Mouse (Mus musculus) embryonic facial prominence, embryonic 11.5 days (tissue): Measurements from ENCODE around the gene Ski. TPM values are rescaled to one million over a fixed set of nuclear protein-coding genes. Genes with fewer than 3 reads are reported as not detected.

Source experiments
- ATAC-seq: fragments of 200-750 bp; cut with Nextera tagmentation; replicated peaks from 2 replicates; pipeline ENCODE4 v1.8.0; 2017; ENCODE audit warnings: low read depth; ENCODE audit not compliant: insufficient number of reproducible peaks, low FRiP score, low TSS enrichment
- DNase-seq: peaks from one replicate; pipeline ENCODE4 v3.0.0-alpha.2; 2015; ENCODE audit warnings: low spot score
- H3K27ac ChIP-seq: fragments of 300-500 bp; sonication (generic); replicated peaks from 2 replicates; pipeline ENCODE4 v1.5.1; 2014; ENCODE audit warnings: mild to moderate bottlenecking, low read depth, low read length, control low read depth
- H3K27me3 ChIP-seq: fragments of 300-500 bp; sonication (generic); 2 replicates; pipeline ENCODE4 v1.6.1; 2014; ENCODE audit warnings: mild to moderate bottlenecking, low read length, moderate library complexity, mixed read lengths; ENCODE audit not compliant: control insufficient read depth, insufficient read depth
- H3K36me3 ChIP-seq: fragments of 300-500 bp; sonication (generic); replicated peaks from 2 replicates; pipeline ENCODE4 v1.6.1; 2014; ENCODE audit warnings: low read depth, mild to moderate bottlenecking, low read length, moderate library complexity, mixed read lengths; ENCODE audit not compliant: control insufficient read depth, insufficient read depth
- H3K4me1 ChIP-seq: fragments of 300-500 bp; sonication (generic); 2 replicates; pipeline ENCODE4 v1.6.1; 2014; ENCODE audit warnings: low read length, mixed read lengths; ENCODE audit not compliant: control insufficient read depth, insufficient read depth
- H3K4me2 ChIP-seq: fragments of 300-500 bp; sonication (generic); 2 replicates; pipeline ENCODE4 v1.6.1; 2014; ENCODE audit warnings: low read depth, mild to moderate bottlenecking, control low read depth, low read length, moderate library complexity
- H3K4me3 ChIP-seq: fragments of 300-500 bp; sonication (generic); 2 replicates; pipeline ENCODE4 v1.5.1; 2014; ENCODE audit warnings: low read depth, low read length, control low read depth
- H3K9ac ChIP-seq: fragments of 300-500 bp; sonication (generic); replicated peaks from 2 replicates; pipeline ENCODE4 v1.6.1; 2014; ENCODE audit warnings: mild to moderate bottlenecking, control low read depth, low read length
- H3K9me3 ChIP-seq: fragments of 300-500 bp; sonication (generic); replicated peaks from 2 replicates; pipeline ENCODE4 v1.6.1; 2016; ENCODE audit warnings: mild to moderate bottlenecking, low read length, inconsistent platforms, mixed read lengths; ENCODE audit not compliant: control insufficient read depth
- WGBS: fragments of 180-500 bp; shearing (Covaris S2); extraction: QIAGEN DNeasy Blood & Tissue Kit; methylation state at CpG from one replicate; pipeline ENCODE4 v1.1.7; 2014; 5-methylcytosine and 5-hydroxymethylcytosine counted together
- polyA plus RNA-seq: library from polyadenylated mRNA; unstranded; fragments of >200 nt; fragmentation: Nextera tagmentation; extraction: Ambion mirVana; gene quantifications from 2 replicates; pipeline ENCODE4 v1.2.1, GENCODE M21; 2014

Ski gene
- polyA plus RNA-seq, 1 experiment from 2014 or later: 15.4 TPM

DNA sequence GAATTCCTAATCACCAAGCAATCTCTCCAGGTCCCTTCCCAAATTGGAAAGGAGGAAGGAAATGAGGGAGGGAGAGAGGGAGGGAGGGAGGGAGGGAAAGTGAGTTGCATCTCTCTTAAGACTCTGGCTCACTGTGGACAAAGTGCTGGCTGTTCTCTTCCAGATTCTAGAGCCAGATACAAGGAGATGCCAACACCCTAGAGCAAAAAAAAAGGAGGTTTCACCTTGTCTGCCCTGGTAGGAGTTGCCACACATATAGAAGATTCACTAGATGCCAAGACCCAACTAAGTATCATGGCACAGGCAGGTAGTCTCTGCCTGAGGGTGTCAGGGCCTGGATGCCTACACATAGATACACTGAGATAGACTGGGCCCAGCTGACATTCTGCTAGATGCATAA is 56.5 kb downstream of the Ski start:
- Histone ChIP-seq H3K9ac (no peak overlapping the region), H3K4me1 (peaks cover 6% of the 10 kb centered on the region; the same call in 1 of the 2 replicates), H3K4me2 (no peak overlapping the region), H3K27ac (no peak overlapping the region), H3K27me3 (no peaks in the 10 kb centered on the region), H3K36me3 (no peaks in the 10 kb centered on the region), H3K4me3 (no peak overlapping the region), H3K9me3 (no peaks in the 10 kb centered on the region)
- DNase-seq (no peak), ATAC-seq (no peak)

DNA sequence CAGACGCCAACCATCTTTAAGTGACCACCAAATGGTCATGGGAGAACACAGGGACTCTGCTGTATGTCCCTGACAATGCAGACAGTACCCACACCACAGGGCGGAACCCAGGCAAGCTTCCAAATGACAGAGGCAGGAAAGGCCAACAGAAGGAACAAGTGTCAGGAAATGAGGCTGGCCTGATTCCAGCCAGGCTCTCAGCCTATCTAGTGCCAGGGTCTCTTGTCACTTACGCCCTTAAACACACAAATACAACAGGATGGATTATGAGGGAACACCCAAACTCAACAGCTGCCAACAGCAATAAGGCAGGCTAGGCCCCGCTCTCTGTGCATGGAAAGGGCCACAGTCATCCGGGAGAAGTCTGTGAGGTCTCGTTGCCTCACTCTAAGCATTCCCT is 57.8 kb downstream of the Ski start:
- Histone ChIP-seq H3K27ac (no peak overlapping the region), H3K4me1 (peaks cover 6% of the 10 kb centered on the region; the same call in 1 of the 2 replicates), H3K9me3 (no peaks in the 10 kb centered on the region), H3K9ac (no peak overlapping the region), H3K4me2 (no peak overlapping the region), H3K27me3 (no peaks in the 10 kb centered on the region), H3K36me3 (peaks cover 2% of the 10 kb centered on the region), H3K4me3 (no peak overlapping the region)
- ATAC-seq (no peak), DNase-seq (no peak)
- WGBS: 84% methylated on average over 6 of the region's 6 CpGs

DNA sequence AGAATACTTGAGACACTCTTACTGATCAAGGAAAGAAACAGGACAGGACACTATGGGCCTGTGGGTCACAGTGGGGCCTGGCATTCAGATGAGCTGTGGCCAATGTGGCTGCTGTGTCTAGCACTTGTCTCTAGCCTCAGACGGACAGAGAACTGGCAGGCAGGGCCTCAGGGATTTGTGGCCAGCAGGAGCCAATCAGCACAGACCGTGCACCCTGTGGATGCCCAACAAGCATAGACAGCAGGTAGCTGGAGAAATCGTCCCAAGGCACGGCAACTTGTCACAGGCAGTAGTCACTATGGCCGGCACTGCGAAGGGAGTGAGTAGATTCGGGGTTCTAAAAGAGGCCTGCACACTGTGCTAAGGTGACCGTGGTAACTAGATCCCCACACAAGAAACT is 58.7 kb downstream of the Ski start:
- Histone ChIP-seq H3K4me1 (peaks cover 6% of the 10 kb centered on the region; the same call in 1 of the 2 replicates), H3K4me3 (no peak overlapping the region), H3K9ac (no peak overlapping the region), H3K27ac (no peak overlapping the region), H3K9me3 (no peaks in the 10 kb centered on the region), H3K4me2 (no peak overlapping the region), H3K27me3 (no peaks in the 10 kb centered on the region), H3K36me3 (peaks cover 7% of the 10 kb centered on the region)
- no peak for DNase-seq
- WGBS: 50% methylated on average over 8 of the region's 8 CpGs
- no peak for ATAC-seq

DNA sequence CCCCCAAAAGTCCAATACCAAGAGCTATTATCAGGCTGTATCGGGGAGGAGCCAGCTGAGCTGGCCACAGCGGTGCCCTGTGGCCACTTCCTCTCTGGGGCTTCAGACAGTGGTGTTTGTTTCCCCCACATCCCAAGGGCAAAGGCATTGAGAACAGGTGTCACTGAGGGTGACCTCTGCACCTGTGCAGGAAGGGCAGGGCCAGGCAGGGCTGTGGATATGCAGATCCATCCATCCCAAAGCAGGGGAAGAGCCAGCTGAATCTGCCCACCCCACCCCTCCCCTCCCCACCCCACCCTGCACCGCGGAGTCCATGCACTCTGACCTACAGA is 59.1 kb downstream of the Ski start:
- H3K9me3 ChIP-seq: no peaks in the 10 kb centered on the region
- 35% methylated on average over 4 of the region's 4 CpGs for WGBS
- H3K36me3 ChIP-seq: peaks cover 7% of the 10 kb centered on the region
- H3K27ac ChIP-seq: no peak overlapping the region; the same call in 1 of the 2 replicates
- DNase-seq (no peak), ATAC-seq (no peak)
- H3K9ac ChIP-seq: no peak overlapping the region
- peaks cover 6% of the 10 kb centered on the region; the same call in 1 of the 2 replicates for H3K4me1 ChIP-seq
- no peak overlapping the region for H3K4me3 ChIP-seq
- no peak overlapping the region for H3K4me2 ChIP-seq
- no peaks in the 10 kb centered on the region for H3K27me3 ChIP-seq

DNA sequence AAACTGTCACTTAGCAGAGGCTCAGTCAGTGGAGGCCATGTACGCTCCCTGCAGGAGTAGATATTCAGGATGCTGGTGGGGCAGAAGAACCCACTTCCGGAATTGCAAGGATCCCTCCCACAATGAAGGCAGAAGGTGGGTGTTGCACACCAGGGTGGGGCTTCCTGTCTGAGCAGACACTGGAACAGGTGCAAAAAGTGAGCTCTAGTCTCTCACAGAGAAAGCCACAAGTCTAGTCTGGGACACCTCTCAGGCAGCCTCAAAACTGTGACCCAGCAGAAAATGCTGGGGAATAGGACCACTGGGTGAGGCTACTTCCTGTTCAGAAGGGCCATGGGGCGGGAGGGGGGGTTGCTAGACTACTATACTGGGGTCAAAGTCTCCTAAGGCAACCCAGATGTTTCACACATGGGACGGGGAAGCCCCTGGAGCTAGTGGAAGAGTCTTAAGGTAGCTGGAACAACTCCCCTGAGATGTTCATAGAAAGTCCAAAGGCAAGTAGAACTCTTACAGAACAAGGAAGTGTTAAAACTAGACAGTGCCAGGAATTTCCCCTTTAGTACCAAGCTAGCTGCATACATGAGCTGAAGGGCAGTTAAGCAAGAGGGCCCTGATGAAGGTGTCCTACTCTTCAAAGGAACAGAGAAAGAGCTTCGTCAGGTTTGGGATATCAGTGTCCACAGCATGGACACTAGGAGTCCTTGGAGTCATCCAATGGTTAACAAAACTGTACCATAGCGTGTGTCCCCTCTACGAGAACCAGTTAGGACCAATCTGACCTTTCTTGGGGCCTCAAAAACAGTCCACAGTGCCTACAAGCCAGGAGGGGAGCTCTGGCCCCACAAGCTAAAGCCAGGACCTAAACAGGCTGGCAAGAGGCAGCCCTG is 59.7 kb downstream of the Ski start:
- ATAC-seq: no peak
- H3K9me3 ChIP-seq: no peaks in the 10 kb centered on the region
- peaks cover 10% of the 10 kb centered on the region for H3K36me3 ChIP-seq
- peaks cover 6% of the 10 kb centered on the region; the same call in 1 of the 2 replicates for H3K4me1 ChIP-seq
- no peak overlapping the region for H3K4me2 ChIP-seq
- H3K4me3 ChIP-seq: no peak overlapping the region
- WGBS: 62% methylated on average over 7 of the region's 7 CpGs
- no peak overlapping the region for H3K9ac ChIP-seq
- DNase-seq: no peak
- no peak overlapping the region; the same call in 1 of the 2 replicates for H3K27ac ChIP-seq
- no peaks in the 10 kb centered on the region for H3K27me3 ChIP-seq

DNA sequence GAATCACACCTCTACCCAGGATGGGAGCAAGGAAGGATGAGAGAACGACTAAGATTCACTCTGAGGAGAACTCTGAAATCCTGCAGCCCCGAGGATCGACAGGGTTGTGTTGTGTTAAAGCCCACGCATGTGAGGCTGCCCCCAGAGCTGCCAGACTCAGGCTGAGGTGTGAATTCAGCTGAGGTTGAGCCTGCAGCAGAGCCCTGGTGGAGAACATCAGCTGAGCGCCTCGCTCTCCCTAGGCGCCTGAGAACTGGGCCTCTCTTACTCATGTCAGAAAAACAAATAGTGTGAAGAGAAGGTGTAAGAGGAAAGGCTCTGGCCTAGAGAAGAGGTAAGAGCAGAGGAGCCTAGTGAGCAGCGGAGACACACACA is 63.9 kb downstream of the Ski start:
- no peak overlapping the region for H3K4me2 ChIP-seq
- WGBS: 86% methylated on average over 8 of the region's 8 CpGs
- peaks cover 17% of the 10 kb centered on the region for H3K36me3 ChIP-seq
- no peaks in the 10 kb centered on the region for H3K9me3 ChIP-seq
- no peak overlapping the region for H3K27ac ChIP-seq
- H3K9ac ChIP-seq: no peak overlapping the region
- peaks cover 6% of the 10 kb centered on the region; the same call in 1 of the 2 replicates for H3K4me1 ChIP-seq
- H3K4me3 ChIP-seq: no peak overlapping the region
- ATAC-seq: no peak
- no peak for DNase-seq
- no peaks in the 10 kb centered on the region for H3K27me3 ChIP-seq

DNA sequence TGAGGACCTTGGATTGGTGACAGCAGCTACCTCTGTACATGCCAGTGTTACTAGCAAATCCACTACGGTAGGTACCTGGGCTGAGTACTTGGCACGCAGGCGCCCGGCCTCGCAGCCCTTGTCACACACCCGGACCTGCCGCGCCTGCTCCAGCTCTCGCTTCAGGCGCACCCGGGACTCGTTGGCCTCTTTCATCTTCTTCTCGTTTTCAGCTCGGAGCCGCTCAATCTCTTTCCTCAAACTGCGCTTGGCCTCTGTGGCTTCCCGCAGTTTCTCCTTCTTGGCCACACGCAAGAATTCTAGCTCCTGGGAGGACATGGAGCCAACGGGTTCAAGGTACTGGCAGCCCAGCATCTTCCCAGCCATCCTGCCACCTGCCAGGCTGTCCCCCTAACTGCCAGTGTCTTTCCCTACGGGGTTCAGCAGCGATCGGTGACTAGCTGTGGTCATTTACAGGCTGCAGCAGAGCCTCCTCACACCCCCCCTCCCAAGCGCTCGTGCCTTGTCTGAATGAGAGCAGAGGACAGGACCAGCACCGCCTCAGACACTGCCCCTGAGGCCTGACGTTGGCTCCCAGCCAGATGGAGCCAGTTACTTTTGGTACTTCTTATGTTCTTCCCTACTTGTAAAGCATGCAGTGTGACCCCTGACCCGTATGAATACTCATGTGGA is 64.4 kb downstream of the Ski start:
- no peak overlapping the region for H3K4me2 ChIP-seq
- DNase-seq (no peak), ATAC-seq (no peak)
- H3K4me3 ChIP-seq: no peak overlapping the region
- H3K9ac ChIP-seq: no peak overlapping the region
- 0 out of 2 replicates have a peak, but pooled peaks cover 3% of the 10 kb centered on the region for H3K4me1 ChIP-seq
- no peak overlapping the region for H3K27ac ChIP-seq
- no peaks in the 10 kb centered on the region for H3K9me3 ChIP-seq
- no peaks in the 10 kb centered on the region for H3K27me3 ChIP-seq
- 91% methylated on average over 27 of the region's 27 CpGs for WGBS
- peaks cover 17% of the 10 kb centered on the region for H3K36me3 ChIP-seq

DNA sequence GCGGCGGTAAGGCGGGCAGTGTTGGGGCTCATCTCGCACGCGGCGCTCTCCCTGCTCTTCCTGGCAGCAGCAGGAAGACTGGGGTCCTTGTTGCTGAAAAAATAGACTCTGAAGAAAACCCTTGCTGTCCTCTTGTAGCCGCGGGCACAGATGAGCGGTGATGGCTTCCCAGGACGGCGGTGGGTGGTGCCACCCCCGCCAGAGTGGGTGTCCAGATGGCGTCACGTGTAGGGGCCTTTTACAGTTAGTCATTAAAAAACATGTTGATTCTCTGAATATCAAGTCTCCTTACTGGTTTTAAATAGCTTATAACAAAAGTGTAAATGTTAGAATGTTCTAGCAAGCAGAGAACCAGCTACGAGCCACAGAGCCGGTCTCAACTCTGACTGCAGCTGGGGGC is 65.7 kb downstream of the Ski start:
- DNase-seq (no peak), ATAC-seq (no peak)
- H3K27me3 ChIP-seq: no peaks in the 10 kb centered on the region
- no peak overlapping the region for H3K4me2 ChIP-seq
- peaks cover 17% of the 10 kb centered on the region for H3K36me3 ChIP-seq
- no peak overlapping the region for H3K9ac ChIP-seq
- 98% methylated on average over 17 of the region's 17 CpGs for WGBS
- 0 out of 2 replicates have a peak, but pooled peaks cover 3% of the 10 kb centered on the region for H3K4me1 ChIP-seq
- no peaks in the 10 kb centered on the region for H3K9me3 ChIP-seq
- no peak overlapping the region for H3K4me3 ChIP-seq
- no peak overlapping the region for H3K27ac ChIP-seq
